Mouse (Mus musculus): ENCODE results near the gene Egr4. TPM values are rescaled to one million over a fixed set of nuclear protein-coding genes. Genes with fewer than 3 reads are reported as not detected.

Gene Egr4
- total RNA-seq (2021), result not detected
- long read RNA-seq, experiment 1, result 0 reads
- long read RNA-seq, experiment 2, result 0 reads

- intact Hi-C loops (cut with DNase I; ENCODE audit: low total_unique reads), result no loop called here
- DNase-seq, result peak; percentile 21
Measured at GRCm38 (mm10) chr6:85513531-85513910, at the start of gene Egr4. TSS of gene Egr4 (minus strand) at chr6:85513589.

- intact Hi-C loops (cut with DNase I; ENCODE audit: low total_unique reads), result no loop called here
- no peak for DNase-seq
Measured at GRCm38 (mm10) chr6:85562374-85562773, 49.0 kb upstream of the Egr4 start.

- no peak for DNase-seq
- intact Hi-C loops (cut with DNase I; ENCODE audit: low total_unique reads), result no loop called here
Measured at GRCm38 (mm10) chr6:85547642-85548041, 34.3 kb upstream of the Egr4 start.

GRCm38 (mm10) chr6:85544251-85544881 lies 31.0 kb upstream of the Egr4 start:
- intact Hi-C loops (cut with DNase I; ENCODE audit: low total_unique reads), result no loop called here
- DNase-seq, result no peak

GRCm38 (mm10) chr6:85543351-85544175 lies 30.2 kb upstream of the Egr4 start:
- intact Hi-C loops (cut with DNase I; ENCODE audit: low total_unique reads), result no loop called here
- DNase-seq, result no peak

- intact Hi-C loops (cut with DNase I; ENCODE audit: low total_unique reads), result no loop called here
- DNase-seq, result no peak
Measured at GRCm38 (mm10) chr6:85522825-85523224, 9.4 kb upstream of the Egr4 start.

- DNase-seq, result no peak
- intact Hi-C loops (cut with DNase I; ENCODE audit: low total_unique reads), result no loop called here
Measured at GRCm38 (mm10) chr6:85522026-85522425, 8.6 kb upstream of the Egr4 start.

GRCm38 (mm10) chr6:85518091-85518693 lies 4.8 kb upstream of the Egr4 start:
- no peak for DNase-seq
- intact Hi-C loops (cut with DNase I; ENCODE audit: low total_unique reads), result no loop called here

- no peak for DNase-seq
- intact Hi-C loops (cut with DNase I; ENCODE audit: low total_unique reads), result no loop called here
Measured at GRCm38 (mm10) chr6:85515941-85516340, 2.6 kb upstream of the Egr4 start.

GRCm38 (mm10) chr6:85512577-85513530 lies 535 bp downstream of the Egr4 start:
- no peak for DNase-seq
- intact Hi-C loops (cut with DNase I; ENCODE audit: low total_unique reads), result no loop called here

GRCm38 (mm10) chr6:85512056-85512440 lies 1.3 kb downstream of the Egr4 start:
- no peak for DNase-seq
- intact Hi-C loops (cut with DNase I; ENCODE audit: low total_unique reads), result no loop called here

GRCm38 (mm10) chr6:85511286-85512055 lies 1.9 kb downstream of the Egr4 start:
- intact Hi-C loops (cut with DNase I; ENCODE audit: low total_unique reads), result no loop called here
- peak; percentile 46 for DNase-seq

GRCm38 (mm10) chr6:85510476-85510875 lies 2.9 kb downstream of the Egr4 start:
- DNase-seq, result no peak
- intact Hi-C loops (cut with DNase I; ENCODE audit: low total_unique reads), result no loop called here

GRCm38 (mm10) chr6:85508602-85509001 lies 4.8 kb downstream of the Egr4 start:
- DNase-seq, result no peak
- intact Hi-C loops (cut with DNase I; ENCODE audit: low total_unique reads), result no loop called here

- intact Hi-C loops (cut with DNase I; ENCODE audit: low total_unique reads), result no loop called here
- no peak for DNase-seq
Measured at GRCm38 (mm10) chr6:85504908-85505307, 8.5 kb downstream of the Egr4 start.

- no peak for DNase-seq
- intact Hi-C loops (cut with DNase I; ENCODE audit: low total_unique reads), result no loop called here
Measured at GRCm38 (mm10) chr6:85502911-85503250, 10.5 kb downstream of the Egr4 start, which contains the start of gene Fbxo41. TSS of gene Fbxo41 (minus strand) at chr6:85502994.

GRCm38 (mm10) chr6:85502103-85502910 lies 11.1 kb downstream of the Egr4 start:
- no peak for DNase-seq
- intact Hi-C loops (cut with DNase I; ENCODE audit: low total_unique reads), result no loop called here

- intact Hi-C loops (cut with DNase I; ENCODE audit: low total_unique reads), result no loop called here
- DNase-seq, result no peak
Measured at GRCm38 (mm10) chr6:85501571-85502102, 11.8 kb downstream of the Egr4 start.
